In genomic region chr9:57972141-57972591, GRCm38 (mm10) we compare ENCODE assay signal across 12 mouse cellular contexts. TPM values are rescaled to one million over a fixed set of nuclear protein-coding genes. Genes with fewer than 3 reads are reported as not detected.
DNase-seq lines count a peak whose midpoint lies in the region; ATAC-seq and TF ChIP-seq lines count a peak whose summit lies in the region.
"Had no signal": no experiment of that assay in that cellular context is flagged by ENCODE, and none has a peak within 500 bp of the region (broad histone marks: within the 10 kb centered on the region; RNA-seq: fewer than 3 reads in every experiment).

No protein-coding gene starts in this region.

- H3K27me3 ChIP-seq in CH12.LX (replicated peaks), result no peaks in the 10 kb centered on the region
- no peaks in the 10 kb centered on the region for H3K27me3 ChIP-seq in stomach, postnatal 0 days (ENCODE audit: control insufficient read depth, insufficient read depth, low read length)
- H3K27me3 ChIP-seq: hindbrain, embryonic 15.5 days; neural tube, embryonic 15.5 days had no signal

- no peak for TF ChIP-seq POLR2A in CH12.LX (IDR thresholded peaks at IDR 0.05; ENCODE audit: low read depth, low read length)

- in situ Hi-C loops in CH12.LX (cut with MboI; ENCODE audit: low pct_ligation_motif_present, low pct_unique_long_range_greater_than_20kb, low sequenced_read_pairs), result no loop called here

- peak overlapping the region; percentile 42 for H3K9ac ChIP-seq in CH12.LX (ENCODE audit: insufficient read depth, low read depth)
- no peak overlapping the region for H3K9ac ChIP-seq in stomach, postnatal 0 days (ENCODE audit: low read length)
- H3K9ac ChIP-seq: hindbrain, embryonic 15.5 days; liver, embryonic 14.5 days; neural tube, embryonic 15.5 days had no signal

- peaks cover 71 to 97% of the 10 kb centered on the region in 2 experiments for H3K4me1 ChIP-seq in CH12.LX (ENCODE audit: control insufficient read depth in 1 of 2, insufficient read depth in 2 of 2)
- peaks cover 5% of the 10 kb centered on the region; the same call in 1 of the 2 replicates for H3K4me1 ChIP-seq in stomach, postnatal 0 days (replicated peaks; ENCODE audit: control insufficient read depth, insufficient read depth)
- H3K4me1 ChIP-seq: hindbrain, embryonic 15.5 days had no signal

- TF ChIP-seq RAD21 in CH12.LX (IDR thresholded peaks at IDR 0.05; ENCODE audit: low read depth, low read length), result no peak

- no peak overlapping the region for H3K4me3 ChIP-seq in layer of hippocampus, adult 2 months
- peak overlapping the region in 1 of 3 experiments; percentile 0 for H3K4me3 ChIP-seq in CH12.LX (replicated peaks in 1 of 3; ENCODE audit: low read depth in 2 of 3, low read length in 2 of 3, poor library complexity in 1 of 3)
- H3K4me3 ChIP-seq in stomach, postnatal 0 days (ENCODE audit: low read depth, low read length), result no peak overlapping the region
- H3K4me3 ChIP-seq: hindbrain, embryonic 15.5 days; neural tube, embryonic 15.5 days had no signal

- peak; percentile 49; the same call in 1 of the 2 replicates for TF ChIP-seq EP300 in CH12.LX (IDR thresholded peaks at IDR 0.05; ENCODE audit: low read length)
- no peak for TF ChIP-seq EP300 in stomach, postnatal 0 days (optimal IDR thresholded peaks at IDR 0.05)

- H3K27ac ChIP-seq in layer of hippocampus, adult 2 months, result peak overlapping the region; percentile 51
- peak overlapping the region; percentile 98 for H3K27ac ChIP-seq in CH12.LX (ENCODE audit: insufficient read depth, low read depth)
- peak overlapping the region; percentile 40; the same call in 1 of the 2 replicates for H3K27ac ChIP-seq in stomach, postnatal 0 days (replicated peaks)
- H3K27ac ChIP-seq: hindbrain, embryonic 15.5 days; liver, embryonic 14.5 days; neural tube, embryonic 15.5 days had no signal

- no peak for ATAC-seq in stomach, postnatal 0 days (ENCODE audit: low FRiP score, low TSS enrichment)

- TF ChIP-seq CTCF in layer of hippocampus, adult 2 months (conservative IDR thresholded peaks at IDR 0.05), result no peak
- no peak for TF ChIP-seq CTCF in CH12.LX (conservative IDR thresholded peaks at IDR 0.05 in 1 of 2, IDR thresholded peaks at IDR 0.05 in 1 of 2; ENCODE audit: low read depth in 2 of 2, low read length in 2 of 2)
- TF ChIP-seq CTCF in stomach, postnatal 0 days (IDR thresholded peaks at IDR 0.05; ENCODE audit: low read depth), result no peak

- H3K4me2 ChIP-seq in CH12.LX (ENCODE audit: insufficient read depth, low read depth, poor library complexity, severe bottlenecking), result peak overlapping the region; percentile 52; the same call in 1 of the 2 replicates
- H3K4me2 ChIP-seq in stomach, postnatal 0 days (replicated peaks; ENCODE audit: low read depth), result no peak overlapping the region
- H3K4me2 ChIP-seq: hindbrain, embryonic 15.5 days; neural tube, embryonic 15.5 days had no signal

- H3K79me2 ChIP-seq in CH12.LX (replicated peaks; ENCODE audit: control insufficient read depth, extremely low read depth, insufficient read depth, poor library complexity, severe bottlenecking), result no peaks in the 10 kb centered on the region

- H3K36me3 ChIP-seq in CH12.LX (replicated peaks in 1 of 2; ENCODE audit: control insufficient read depth in 1 of 2, insufficient read depth in 1 of 2, low read length in 1 of 2), result no peaks in the 10 kb centered on the region
- no peaks in the 10 kb centered on the region for H3K36me3 ChIP-seq in stomach, postnatal 0 days (ENCODE audit: control insufficient read depth, insufficient read depth, low read length)
- H3K36me3 ChIP-seq: hindbrain, embryonic 15.5 days; neural tube, embryonic 15.5 days had no signal

- WGBS in stomach, postnatal 0 days, result 58% methylated on average over 9 of the region's 9 CpGs

- no peak for DNase-seq in layer of hippocampus, adult 2 months (ENCODE audit: low spot score in 2 of 2)
- DNase-seq in layer of hippocampus, adult 9-11 months, result no peak
- no peak for DNase-seq in CH12.LX (ENCODE audit: extremely low read depth)
- DNase-seq in heart, adult 9 months (ENCODE audit: low spot score in 2 of 2), result peak; percentile 57 to 72
- DNase-seq in stomach, postnatal 0 days (ENCODE audit: low spot score), result no peak
- DNase-seq in frontal cortex, postnatal 10 days (ENCODE audit: low spot score in 2 of 2), result no peak
- DNase-seq in cerebellum, postnatal 10 days, result no peak
- DNase-seq in retina, postnatal 1 day, result no peak

- dilution Hi-C loops in CH12.LX (cut with MboI; ENCODE audit: extremely low pct_ligation_motif_present, extremely low pct_unique_long_range_greater_than_20kb, low sequenced_read_pairs), result no loop called here

- H3K9me3 ChIP-seq in CH12.LX (replicated peaks; ENCODE audit: low read length), result peaks cover 7% of the 10 kb centered on the region
- H3K9me3 ChIP-seq in stomach, postnatal 0 days (ENCODE audit: control insufficient read depth, low read length), result no peaks in the 10 kb centered on the region
- H3K9me3 ChIP-seq: hindbrain, embryonic 15.5 days; neural tube, embryonic 15.5 days had no signal

TF ChIP-seq in CH12.LX, 34 proteins besides CTCF, POLR2A, EP300 and RAD21:
- TF ChIP-seq JUND (conservative IDR thresholded peaks at IDR 0.05; ENCODE audit: low read depth, low read length), result no peak
- TF ChIP-seq ZMIZ1 (IDR thresholded peaks at IDR 0.05; ENCODE audit: low read depth, low read length), result no peak
- TF ChIP-seq NELFE (IDR thresholded peaks at IDR 0.05; ENCODE audit: low read depth, low read length), result no peak
- 0 out of 2 replicates have a peak, but pooled peaks have one; percentile 33 for TF ChIP-seq TCF12 (IDR thresholded peaks at IDR 0.05; ENCODE audit: low read depth, low read length)
- TF ChIP-seq MAFK (IDR thresholded peaks at IDR 0.05; ENCODE audit: insufficient replicate concordance, low read length), result no peak
- no peak for TF ChIP-seq KAT2A (IDR thresholded peaks at IDR 0.05; ENCODE audit: insufficient replicate concordance, low read length)
- TF ChIP-seq SIN3A (IDR thresholded peaks at IDR 0.05; ENCODE audit: low read length), result 0 out of 2 replicates have a peak, but pooled peaks have one; percentile 15
- no peak for TF ChIP-seq ZNF384 (IDR thresholded peaks at IDR 0.05; ENCODE audit: low read depth, low read length)
- TF ChIP-seq USF2 (conservative IDR thresholded peaks at IDR 0.05; ENCODE audit: low read depth, low read length), result no peak
- TF ChIP-seq HCFC1 (IDR thresholded peaks at IDR 0.05; ENCODE audit: low read depth, low read length), result no peak

RNA-seq across cellular contexts. Expression of gene Sema7a, which starts 32.3 kb away (rescaled TPM):
- total RNA-seq in layer of hippocampus, adult 2 months (2021), result 100 to 1,000 TPM in 1 of 2 experiments, 10 to 100 TPM in 1; 94.4 to 102 TPM
- total RNA-seq in CH12.LX (2012; rRNA removed) (113 and 181 TPM in 2 replicates), CH12.LX (2014; rRNA removed) (78.2 and 88.6 TPM in 2 replicates)
- polyA plus RNA-seq in CH12.LX (2012; ENCODE audit: insufficient read length, low read depth), result 81.9 and 89.4 TPM in 2 replicates
- polyA plus RNA-seq in stomach, postnatal 0 days (2015; fragmentation: Nextera tagmentation; extraction: Ambion mirVana), result 0.68 and 1.0 TPM in 2 replicates

RNA-seq across cellular contexts. Expression of gene Cyp11a1, which starts 34.0 kb away (rescaled TPM):
- 1 to 10 TPM in 1 of 2 experiments, under 1 TPM in 1; 0.79 to 1.7 TPM for total RNA-seq in layer of hippocampus, adult 2 months (2021)
- 2.6 and 4.6 TPM in 2 replicates for total RNA-seq in CH12.LX (2012; rRNA removed)
- 8.3 and 9.0 TPM in 2 replicates for total RNA-seq in CH12.LX (2014; rRNA removed)
- polyA plus RNA-seq in CH12.LX (2012; ENCODE audit: insufficient read length, low read depth), result 12.1 and 12.8 TPM in 2 replicates
- polyA plus RNA-seq in stomach, postnatal 0 days (2015; fragmentation: Nextera tagmentation; extraction: Ambion mirVana), result 0.98 and 1.0 TPM in 2 replicates
- total RNA-seq: common myeloid progenitor, adult 5-6 weeks had no signal

Comparison
In these comparisons a context has a peak if more than half of its experiments do, and no peak if none do; other contexts are left out.
1. DNase-seq: peak in heart, adult 9 months (2 of 2); none in layer of hippocampus, adult 2 months (0 of 2), layer of hippocampus, adult 9-11 months (single experiment), CH12.LX (single experiment), stomach, postnatal 0 days (single experiment), frontal cortex, postnatal 10 days (0 of 2), cerebellum, postnatal 10 days (0 of 2) and retina, postnatal 1 day (single experiment).
2. H3K27ac ChIP-seq: peak in every context shown above with its lines; median percentile 98 in CH12.LX; 51 in layer of hippocampus, adult 2 months; 40 in stomach, postnatal 0 days.